Mouse (Mus musculus) G1E (cell line): ENCODE measurements around the gene Slc35a3.

ENCODE experiments used
- CTCF ChIP-seq: IDR thresholded peaks from 2 replicates; pipeline ENCODE4 v1.5.1; 2012; ENCODE audit warnings: low read depth, low read length, inconsistent platforms, mixed read lengths
- GATA1 ChIP-seq: IDR thresholded peaks from 2 replicates; pipeline ENCODE4 v1.6.1; 2012; ENCODE audit warnings: borderline replicate concordance, low read length, inconsistent platforms, mixed read lengths
- POLR2AphosphoS5 ChIP-seq: IDR thresholded peaks from 2 replicates; pipeline ENCODE4 v1.6.1; 2012; ENCODE audit warnings: low read depth, low read length, inconsistent platforms; ENCODE audit not compliant: insufficient replicate concordance
- TAL1 ChIP-seq: conservative IDR thresholded peaks from 2 replicates; pipeline ENCODE4 v1.6.1; 2012; ENCODE audit warnings: low read depth, low read length, inconsistent platforms, mixed read lengths

- TF ChIP-seq CTCF (no peak), GATA1 (no peak), POLR2AphosphoS5 (no peak), TAL1 (no peak)
Measured at GRCm38 (mm10) chr3:116637693-116638476, 74.7 kb downstream of the Slc35a3 start.
